Mouse (Mus musculus) thymus, adult 2 months (tissue): ENCODE data around the gene Gng12.

Experiments
- CTCF ChIP-seq: fragments of 200-500 bp; IDR thresholded peaks from 2 replicates; pipeline ENCODE4 v1.5.1; 2012; ENCODE audit warnings: mild to moderate bottlenecking, control low read depth, low read length, moderate library complexity, borderline replicate concordance; ENCODE audit not compliant: control insufficient read depth, poor library complexity, insufficient read depth; ENCODE audit errors: extremely low read depth
- POLR2A ChIP-seq: fragments of 200-500 bp; IDR thresholded peaks from 2 replicates; pipeline ENCODE4 v1.6.1; 2012; ENCODE audit warnings: mild to moderate bottlenecking, low read length, control low read depth, moderate library complexity; ENCODE audit not compliant: control insufficient read depth, poor library complexity, insufficient read depth; ENCODE audit errors: extremely low read depth

DNA sequence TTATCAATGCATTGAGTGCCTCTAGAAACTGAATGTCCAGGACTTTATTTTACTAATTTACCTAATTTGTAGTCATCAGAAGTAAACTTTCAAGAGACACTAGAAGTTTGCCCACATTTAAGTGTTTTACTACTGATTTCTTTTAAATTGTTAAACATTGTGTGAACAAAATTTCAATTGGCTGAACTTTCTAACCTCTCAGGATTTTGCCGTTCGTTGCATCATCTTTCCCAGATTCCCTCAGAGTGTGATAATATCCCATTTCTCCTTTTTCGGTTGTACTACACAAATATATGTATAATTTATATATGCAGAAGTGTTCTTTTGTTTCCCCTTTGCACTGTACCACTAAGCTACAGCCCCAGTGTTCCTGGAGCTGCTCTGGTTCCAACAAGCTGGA lies 133.8 kb downstream of the Gng12 start:
- no peak for TF ChIP-seq POLR2A
- no peak for TF ChIP-seq CTCF
